ENCODE assay signal across 9 mouse cellular contexts in the genomic region with DNA sequence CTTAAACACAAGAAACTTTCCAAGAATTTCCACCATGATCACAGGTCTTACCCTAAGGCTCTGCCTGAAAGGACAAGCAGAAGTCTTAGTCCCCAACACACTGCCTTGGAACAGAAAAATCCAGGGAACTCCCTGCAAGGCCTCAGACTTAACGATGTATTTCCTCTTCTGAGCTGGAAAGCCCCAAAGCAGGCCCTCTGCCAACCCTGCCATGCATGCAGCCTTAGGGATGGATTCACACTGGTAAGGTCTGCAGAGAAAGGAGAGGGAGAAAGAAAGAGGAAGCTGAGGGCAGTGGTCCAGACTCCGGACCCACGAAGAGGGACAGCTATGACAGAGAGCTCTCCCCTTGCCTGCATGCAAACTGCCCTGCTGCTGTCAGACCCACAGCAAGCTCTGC. TPM values are rescaled to one million over a fixed set of nuclear protein-coding genes. Genes with fewer than 3 reads are reported as not detected.
DNase-seq lines count a peak whose midpoint lies in the region; ATAC-seq and TF ChIP-seq lines count a peak whose summit lies in the region.
"Had no signal": no experiment of that assay in that cellular context is flagged by ENCODE, and none has a peak within 500 bp of the region (broad histone marks: within the 10 kb centered on the region; RNA-seq: fewer than 3 reads in every experiment).

No protein-coding gene starts in this region.

- peak overlapping the region; percentile 79 for H3K4me2 ChIP-seq in hindbrain, embryonic 14.5 days (replicated peaks)
- H3K4me2 ChIP-seq in limb, embryonic 15.5 days = peak overlapping the region; percentile 63
- H3K4me2 ChIP-seq: liver, embryonic 15.5 days had no signal

- ATAC-seq in hindbrain, embryonic 14.5 days (ENCODE audit: low FRiP score) = no peak
- no peak for ATAC-seq in limb, embryonic 15.5 days (ENCODE audit: insufficient number of reproducible peaks, low FRiP score, low TSS enrichment, low read depth)

- no peaks in the 10 kb centered on the region for H3K9me3 ChIP-seq in hindbrain, embryonic 14.5 days (ENCODE audit: control insufficient read depth, low read length)
- H3K9me3 ChIP-seq in limb, embryonic 15.5 days = no peaks in the 10 kb centered on the region
- H3K9me3 ChIP-seq: liver, embryonic 15.5 days had no signal

- peaks cover 14% of the 10 kb centered on the region; the same call in 1 of the 2 replicates for H3K4me1 ChIP-seq in spleen, adult 2 months (ENCODE audit: control insufficient read depth, insufficient read depth, insufficient read length)
- peaks cover 31% of the 10 kb centered on the region for H3K4me1 ChIP-seq in hindbrain, embryonic 14.5 days (replicated peaks; ENCODE audit: control insufficient read depth, insufficient read depth, low read length)
- H3K4me1 ChIP-seq in limb, embryonic 15.5 days = peaks cover 51% of the 10 kb centered on the region
- peaks cover 11% of the 10 kb centered on the region for H3K4me1 ChIP-seq in small intestine, adult 2 months (ENCODE audit: control insufficient read depth, insufficient read depth, insufficient read length, low read length)

- DNase-seq in adrenal gland, postnatal 10 days = peak; percentile 31
- no peak for DNase-seq in adrenal gland, adult 8-10 months
- peak in 1 of 2 experiments; percentile 11 for DNase-seq in spleen, adult 2 months (ENCODE audit: low read depth in 1 of 2, low spot score in 2 of 2)
- no peak for DNase-seq in spleen, postnatal 4 days (ENCODE audit: low spot score in 2 of 2)
- DNase-seq in hindbrain, embryonic 14.5 days (ENCODE audit: low spot score) = no peak
- no peak for DNase-seq in thymus, adult 18-20 months

- H3K36me3 ChIP-seq in spleen, adult 2 months (ENCODE audit: control insufficient read depth, insufficient read depth, low read length) = no peaks in the 10 kb centered on the region
- 0 out of 2 replicates have a peak, but pooled peaks cover 3% of the 10 kb centered on the region for H3K36me3 ChIP-seq in hindbrain, embryonic 14.5 days (replicated peaks; ENCODE audit: control insufficient read depth, insufficient read depth)
- H3K36me3 ChIP-seq in limb, embryonic 15.5 days = no peaks in the 10 kb centered on the region
- H3K36me3 ChIP-seq in small intestine, adult 2 months (ENCODE audit: control insufficient read depth, insufficient read depth, low read length) = no peaks in the 10 kb centered on the region
- H3K36me3 ChIP-seq: liver, embryonic 15.5 days had no signal

- 25% methylated on average over 3 of the region's 3 CpGs for WGBS in spleen, adult 2 months
- 55% methylated on average over 3 of the region's 3 CpGs for WGBS in hindbrain, embryonic 14.5 days
- 25% methylated on average over 3 of the region's 3 CpGs for WGBS in limb, embryonic 15.5 days
- WGBS in small intestine, adult 2 months = 30% methylated on average over 3 of the region's 3 CpGs

- no peak for TF ChIP-seq CTCF in spleen, adult 2 months (IDR thresholded peaks at IDR 0.05; ENCODE audit: extremely low read depth, insufficient read depth, insufficient read length, insufficient replicate concordance)
- no peak for TF ChIP-seq CTCF in small intestine, adult 2 months (IDR thresholded peaks at IDR 0.05; ENCODE audit: extremely low read depth, insufficient read length, insufficient replicate concordance, low read depth, low read length)

- peak overlapping the region; percentile 40 for H3K27ac ChIP-seq in spleen, adult 2 months (ENCODE audit: insufficient read depth, low read length)
- H3K27ac ChIP-seq in hindbrain, embryonic 14.5 days = peak overlapping the region; percentile 68
- H3K27ac ChIP-seq in limb, embryonic 15.5 days = peak overlapping the region; percentile 95
- 0 out of 2 replicates have a peak overlapping the region, but pooled peaks have one; percentile 1 for H3K27ac ChIP-seq in small intestine, adult 2 months (ENCODE audit: insufficient read depth, low read depth, low read length)
- H3K27ac ChIP-seq: liver, embryonic 15.5 days had no signal

- H3K4me3 ChIP-seq in spleen, adult 2 months (ENCODE audit: extremely low read depth, insufficient read depth, insufficient read length) = no peak overlapping the region
- peak overlapping the region; percentile 94 for H3K4me3 ChIP-seq in hindbrain, embryonic 14.5 days (replicated peaks; ENCODE audit: low read length)
- H3K4me3 ChIP-seq in limb, embryonic 15.5 days = peak overlapping the region; percentile 96
- H3K4me3 ChIP-seq in small intestine, adult 2 months (ENCODE audit: low read depth, low read length) = peak overlapping the region; percentile 23
- H3K4me3 ChIP-seq: liver, embryonic 15.5 days had no signal

- H3K27me3 ChIP-seq in spleen, adult 2 months (ENCODE audit: control insufficient read depth, insufficient read depth, low read length) = no peaks in the 10 kb centered on the region
- H3K27me3 ChIP-seq in hindbrain, embryonic 14.5 days (ENCODE audit: control insufficient read depth, insufficient read depth, low read length) = no peaks in the 10 kb centered on the region
- no peaks in the 10 kb centered on the region for H3K27me3 ChIP-seq in limb, embryonic 15.5 days
- H3K27me3 ChIP-seq in small intestine, adult 2 months (ENCODE audit: control insufficient read depth, insufficient read depth, low read length) = no peaks in the 10 kb centered on the region

- H3K9ac ChIP-seq in hindbrain, embryonic 14.5 days = 0 out of 2 replicates have a peak overlapping the region, but pooled peaks have one; percentile 31
- no peak overlapping the region for H3K9ac ChIP-seq in limb, embryonic 15.5 days
- H3K9ac ChIP-seq: liver, embryonic 15.5 days had no signal

- no peak for TF ChIP-seq POLR2A in spleen, adult 2 months (IDR thresholded peaks at IDR 0.05; ENCODE audit: low read depth, low read length)
- TF ChIP-seq POLR2A in small intestine, adult 2 months (IDR thresholded peaks at IDR 0.05; ENCODE audit: low read depth, low read length) = no peak

RNA-seq across cellular contexts. Expression of a gene that starts 2.2 kb away (rescaled TPM):
- total RNA-seq in adrenal gland, postnatal 10 days (2021) = 10 to 100 TPM; 20.6 to 23.4 TPM
- 10 to 100 TPM; 20.3 to 25.8 (median 22.7) TPM for total RNA-seq in adrenal gland, adult 8-10 months (2022)
- 16.4 and 20.2 TPM in 2 replicates for polyA plus RNA-seq in spleen, adult 2 months (2012; rRNA removed)
- 43.6 and 44.0 TPM in 2 replicates for polyA plus RNA-seq in hindbrain, embryonic 14.5 days (2014; fragmentation: Nextera tagmentation; extraction: Ambion mirVana)
- polyA plus RNA-seq in limb, embryonic 15.5 days (2015; fragmentation: Nextera tagmentation; extraction: Ambion mirVana) = 16.3 and 18.3 TPM in 2 replicates
- polyA plus RNA-seq in small intestine, adult 2 months (2012; rRNA removed) = 12.0 and 19.5 TPM in 2 replicates

Comparison
In these comparisons a context has a peak if more than half of its experiments do, and no peak if none do; other contexts are left out.
1. H3K27ac ChIP-seq: peak in every context shown above with its lines; median percentile 95 in limb, embryonic 15.5 days; 68 in hindbrain, embryonic 14.5 days; 40 in spleen, adult 2 months; 1 in small intestine, adult 2 months.